Mouse (Mus musculus) thymus, adult 2 months (tissue): Measurements from ENCODE around the gene Cbln1. TPM values are rescaled to one million over a fixed set of nuclear protein-coding genes. Genes with fewer than 3 reads are reported as not detected.
A peak's percentile ranks its signal among the peaks of the same experiment; 100 is the strongest.

Source experiments
- DNase-seq: peaks from one replicate; pipeline ENCODE4 v3.0.0; 2021
- H3K27ac ChIP-seq: fragments of 200-500 bp; 2 replicates; pipeline ENCODE4 v1.5.1; 2012; ENCODE audit warnings: low read length, control low read depth; ENCODE audit not compliant: control insufficient read depth, insufficient read depth
- H3K27me3 ChIP-seq: fragments of 200-500 bp; 2 replicates; pipeline ENCODE4 v1.6.1; 2012; ENCODE audit warnings: mild to moderate bottlenecking, low read length, moderate library complexity, mixed read lengths; ENCODE audit not compliant: control insufficient read depth, insufficient read depth
- H3K36me3 ChIP-seq: fragments of 200-500 bp; 2 replicates; pipeline ENCODE4 v1.6.1; 2012; ENCODE audit warnings: mild to moderate bottlenecking, low read length, moderate library complexity; ENCODE audit not compliant: control insufficient read depth, insufficient read depth
- H3K4me1 ChIP-seq: fragments of 200-500 bp; replicated peaks from 2 replicates; pipeline ENCODE4 v1.6.1; 2012; ENCODE audit warnings: low read length; ENCODE audit not compliant: control insufficient read depth, insufficient read depth
- H3K4me3 ChIP-seq: fragments of 200-500 bp; 2 replicates; pipeline ENCODE4 v1.5.1; 2012; ENCODE audit warnings: mild to moderate bottlenecking, low read length, control low read depth, moderate library complexity; ENCODE audit not compliant: control insufficient read depth, insufficient read depth
- CTCF ChIP-seq: fragments of 200-500 bp; IDR thresholded peaks from 2 replicates; pipeline ENCODE4 v1.5.1; 2012; ENCODE audit warnings: mild to moderate bottlenecking, control low read depth, low read length, moderate library complexity, borderline replicate concordance; ENCODE audit not compliant: control insufficient read depth, poor library complexity, insufficient read depth; ENCODE audit errors: extremely low read depth
- POLR2A ChIP-seq: fragments of 200-500 bp; IDR thresholded peaks from 2 replicates; pipeline ENCODE4 v1.6.1; 2012; ENCODE audit warnings: mild to moderate bottlenecking, low read length, control low read depth, moderate library complexity; ENCODE audit not compliant: control insufficient read depth, poor library complexity, insufficient read depth; ENCODE audit errors: extremely low read depth
- WGBS: fragments of 180-500 bp; shearing (Covaris S2); methylation state at CpG from one replicate; pipeline ENCODE4 v1.1.7; 2018; 5-methylcytosine and 5-hydroxymethylcytosine counted together
- polyA plus RNA-seq: library from polyadenylated mRNA; depleted of rRNA; stranded (reverse); fragments of >200 nt; gene quantifications from 2 replicates; pipeline ENCODE4 v1.2.3, GENCODE M21; 2012

Cbln1 gene
- polyA plus RNA-seq, 1 experiment: 0.12 TPM

DNA sequence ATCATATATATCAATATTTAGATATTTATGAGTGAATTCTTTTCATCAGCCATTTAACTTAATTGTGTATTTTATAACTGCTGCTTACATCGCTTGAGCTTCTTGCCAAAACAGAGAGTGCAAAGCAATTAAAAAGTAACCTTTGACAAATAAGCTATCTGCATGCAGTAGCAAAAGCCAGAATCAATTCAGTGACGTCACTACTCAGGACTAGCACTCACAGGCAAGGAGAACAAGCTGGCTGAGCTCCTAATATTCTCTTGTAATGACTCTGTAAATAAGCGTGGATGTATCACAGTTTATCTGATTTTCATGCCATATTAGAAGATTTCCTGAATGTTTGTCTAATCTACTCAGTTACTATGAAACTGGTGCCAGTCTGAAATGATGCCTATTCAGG lies 5.8 kb upstream of the Cbln1 start:
- H3K4me1 ChIP-seq: peaks cover 1% of the 10 kb centered on the region
- H3K36me3 ChIP-seq: no peaks in the 10 kb centered on the region
- TF ChIP-seq CTCF (no peak), POLR2A (no peak)
- H3K27ac ChIP-seq: no peak overlapping the region
- 75% methylated on average over 3 of the region's 3 CpGs for WGBS
- H3K4me3 ChIP-seq: no peak overlapping the region
- H3K27me3 ChIP-seq: peaks cover 3% of the 10 kb centered on the region; the same call in 1 of the 2 replicates
- no peak for DNase-seq

- DNase-seq: no peak
- peaks cover 10% of the 10 kb centered on the region for H3K4me1 ChIP-seq
- no peak overlapping the region for H3K27ac ChIP-seq
- no peak for TF ChIP-seq POLR2A
- no peak for TF ChIP-seq CTCF
- H3K36me3 ChIP-seq: no peaks in the 10 kb centered on the region
- H3K4me3 ChIP-seq: no peak overlapping the region
- peaks cover 9% of the 10 kb centered on the region for H3K27me3 ChIP-seq
- WGBS: 67% methylated on average over 3 of the region's 3 CpGs
Observed at GRCm38 (mm10) chr8:87477102-87477645, 4.8 kb upstream of the Cbln1 start.

- no peaks in the 10 kb centered on the region for H3K36me3 ChIP-seq
- peaks cover 10% of the 10 kb centered on the region for H3K4me1 ChIP-seq
- H3K27ac ChIP-seq: no peak overlapping the region
- no peak for DNase-seq
- peaks cover 14% of the 10 kb centered on the region for H3K27me3 ChIP-seq
- TF ChIP-seq POLR2A: no peak
- TF ChIP-seq CTCF: no peak
- H3K4me3 ChIP-seq: no peak overlapping the region
- WGBS: 75% methylated on average over 3 of the region's 3 CpGs
Observed at GRCm38 (mm10) chr8:87475551-87475950, 3.1 kb upstream of the Cbln1 start.

DNA sequence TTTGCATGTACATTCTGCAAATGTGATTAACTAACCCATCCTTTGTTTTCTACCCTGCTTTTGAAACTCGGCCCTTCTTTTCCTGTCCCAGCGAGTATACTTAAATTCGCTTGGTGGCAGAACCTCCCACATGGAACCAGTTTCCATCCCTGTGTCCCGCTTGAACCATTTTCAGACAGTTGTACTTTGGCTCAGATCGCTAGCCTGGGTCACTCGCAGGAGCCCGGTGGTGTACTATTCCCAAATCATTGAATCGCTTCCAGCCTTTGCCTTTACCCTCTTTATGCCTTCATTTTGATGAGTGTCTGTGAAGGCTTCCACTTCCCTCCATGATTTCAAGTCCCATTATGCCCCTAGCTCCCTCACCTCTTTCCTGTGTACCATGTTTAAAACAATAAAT lies 2.0 kb upstream of the Cbln1 start:
- DNase-seq: no peak
- no peak overlapping the region for H3K4me3 ChIP-seq
- peaks cover 20% of the 10 kb centered on the region for H3K27me3 ChIP-seq
- no peak for TF ChIP-seq CTCF
- no peak for TF ChIP-seq POLR2A
- H3K27ac ChIP-seq: no peak overlapping the region
- peaks cover 10% of the 10 kb centered on the region for H3K4me1 ChIP-seq
- WGBS: 71% methylated on average over 8 of the region's 8 CpGs
- no peaks in the 10 kb centered on the region for H3K36me3 ChIP-seq

- TF ChIP-seq POLR2A: no peak
- no peak for TF ChIP-seq CTCF
- Histone ChIP-seq H3K27me3 (peaks cover 20% of the 10 kb centered on the region), H3K4me3 (no peak overlapping the region), H3K36me3 (no peaks in the 10 kb centered on the region), H3K27ac (no peak overlapping the region), H3K4me1 (peaks cover 10% of the 10 kb centered on the region)
- WGBS: 49% methylated on average over 2 of the region's 2 CpGs
- no peak for DNase-seq
Observed at GRCm38 (mm10) chr8:87473940-87474339, 1.5 kb upstream of the Cbln1 start.

- H3K27ac ChIP-seq: no peak overlapping the region
- WGBS: 4% methylated on average over 30 of the region's 30 CpGs
- TF ChIP-seq POLR2A (no peak), CTCF (no peak)
- peaks cover 10% of the 10 kb centered on the region for H3K4me1 ChIP-seq
- DNase-seq: no peak
- H3K4me3 ChIP-seq: peak overlapping the region; percentile 38
- H3K36me3 ChIP-seq: no peaks in the 10 kb centered on the region
- peaks cover 20% of the 10 kb centered on the region for H3K27me3 ChIP-seq
Observed at GRCm38 (mm10) chr8:87473314-87473713, 905 bp upstream of the Cbln1 start.
